Mouse (Mus musculus) embryonic fibroblast, embryonic 13.5 days (primary cell): ENCODE measurements around the gene Plpp6. TPM values are rescaled to one million over a fixed set of nuclear protein-coding genes. Genes with fewer than 3 reads are reported as not detected.

Source experiments
- H3K27ac ChIP-seq: 2 replicates; pipeline ENCODE4 v1.5.1; 2012; ENCODE audit warnings: low read length, control low read depth, inconsistent platforms; ENCODE audit not compliant: insufficient read depth
- H3K4me1 ChIP-seq: 2 replicates; pipeline ENCODE4 v1.6.1; 2011; ENCODE audit warnings: low read length; ENCODE audit not compliant: control insufficient read depth, insufficient read depth
- H3K4me3 ChIP-seq: 2 replicates; pipeline ENCODE4 v1.5.1; 2011; ENCODE audit warnings: mild to moderate bottlenecking, control low read depth, low read length; ENCODE audit not compliant: insufficient read depth
- CTCF ChIP-seq: IDR thresholded peaks from 2 replicates; pipeline ENCODE4 v1.5.1; 2011; ENCODE audit warnings: mild to moderate bottlenecking, control low read depth, low read length, moderate library complexity, borderline replicate concordance; ENCODE audit not compliant: insufficient read depth
- POLR2A ChIP-seq: IDR thresholded peaks from 2 replicates; pipeline ENCODE4 v1.6.1; 2011; ENCODE audit warnings: low read depth, mild to moderate bottlenecking, control low read depth, low read length, moderate library complexity
- polyA plus RNA-seq: library from polyadenylated mRNA; stranded (reverse); fragments of >200 nt; gene quantifications from 2 replicates; pipeline ENCODE4 v1.2.4, GENCODE M21; 2011; ENCODE audit warnings: low read depth; ENCODE audit not compliant: missing spikeins, insufficient read length

Plpp6 gene
- polyA plus RNA-seq, result 7.6 and 7.9 TPM in 2 replicates

- Histone ChIP-seq H3K4me1 (peaks cover 5% of the 10 kb centered on the region; the same call in 1 of the 2 replicates), H3K4me3 (peak within 1 kb of the TSS; percentile 42), H3K27ac (no peak within 1 kb of the TSS)
- TF ChIP-seq CTCF (peak; percentile 58; the same call in 1 of the 2 replicates), POLR2A (peak; percentile 54)
These were observed at the start of gene Plpp6 for GRCm38 (mm10) chr19:28963842-28964551. Gene Plpp6 (plus strand): TSS chr19:28963953.

- no peak overlapping the region for H3K4me3 ChIP-seq
- TF ChIP-seq POLR2A, result no peak
- TF ChIP-seq CTCF, result no peak
- H3K27ac ChIP-seq, result no peak overlapping the region
- H3K4me1 ChIP-seq, result no peaks in the 10 kb centered on the region
These were observed 49.2 kb upstream of the Plpp6 start for GRCm38 (mm10) chr19:28914598-28914997.

- TF ChIP-seq CTCF (no peak), POLR2A (no peak)
- Histone ChIP-seq H3K4me3 (no peak overlapping the region), H3K4me1 (no peaks in the 10 kb centered on the region), H3K27ac (no peak overlapping the region)
These were observed 48.0 kb upstream of the Plpp6 start for GRCm38 (mm10) chr19:28915602-28916250.

- H3K27ac ChIP-seq, result no peak overlapping the region
- H3K4me1 ChIP-seq, result no peaks in the 10 kb centered on the region
- TF ChIP-seq CTCF, result no peak
- TF ChIP-seq POLR2A, result no peak
- H3K4me3 ChIP-seq, result no peak overlapping the region
These were observed 47.3 kb upstream of the Plpp6 start for GRCm38 (mm10) chr19:28916492-28916891.

- Histone ChIP-seq H3K27ac (no peak overlapping the region), H3K4me3 (no peak overlapping the region), H3K4me1 (no peaks in the 10 kb centered on the region)
- TF ChIP-seq POLR2A (no peak), CTCF (no peak)
These were observed 45.9 kb upstream of the Plpp6 start for GRCm38 (mm10) chr19:28917839-28918238.

- TF ChIP-seq CTCF (no peak), POLR2A (no peak)
- Histone ChIP-seq H3K27ac (no peak overlapping the region; the same call in 1 of the 2 replicates), H3K4me3 (no peak overlapping the region), H3K4me1 (peaks cover 4% of the 10 kb centered on the region; the same call in 1 of the 2 replicates)
These were observed 37.4 kb upstream of the Plpp6 start for GRCm38 (mm10) chr19:28926366-28926765.

GRCm38 (mm10) chr19:28927396-28927795, 36.4 kb upstream of the Plpp6 start:
- Histone ChIP-seq H3K4me3 (no peak overlapping the region), H3K27ac (no peak overlapping the region), H3K4me1 (peaks cover 4% of the 10 kb centered on the region; the same call in 1 of the 2 replicates)
- no peak for TF ChIP-seq CTCF
- no peak for TF ChIP-seq POLR2A

- H3K4me3 ChIP-seq, result no peak overlapping the region
- no peak overlapping the region for H3K27ac ChIP-seq
- H3K4me1 ChIP-seq, result peaks cover 4% of the 10 kb centered on the region; the same call in 1 of the 2 replicates
- TF ChIP-seq POLR2A (no peak), CTCF (no peak)
These were observed 34.7 kb upstream of the Plpp6 start for GRCm38 (mm10) chr19:28929034-28929433.

- H3K4me1 ChIP-seq, result no peaks in the 10 kb centered on the region
- TF ChIP-seq CTCF (no peak), POLR2A (no peak)
- H3K27ac ChIP-seq, result no peak overlapping the region
- no peak overlapping the region for H3K4me3 ChIP-seq
These were observed 28.9 kb upstream of the Plpp6 start for GRCm38 (mm10) chr19:28934897-28935296.
